Mouse (Mus musculus): Measurements from ENCODE around the gene Syne3.

Syne3 gene

DNA sequence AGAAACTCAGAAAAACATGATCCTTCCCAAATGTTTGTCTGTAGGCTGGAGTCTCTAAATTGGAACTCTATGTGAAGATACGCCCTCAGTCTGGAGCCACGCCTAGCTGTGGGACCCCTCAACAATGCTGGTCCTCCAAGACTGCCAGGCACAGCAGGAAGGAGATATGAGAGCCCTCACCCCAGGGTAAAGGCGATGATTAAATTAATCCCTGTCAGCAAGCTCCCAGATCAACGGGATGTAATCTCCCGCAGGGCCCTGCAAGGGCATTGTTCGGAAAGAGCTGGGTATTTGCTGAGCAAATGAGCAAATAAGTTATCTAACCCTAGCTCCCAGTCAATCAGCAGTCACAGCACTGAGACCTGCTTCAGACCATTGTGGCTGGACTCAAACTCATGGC, 11.1 kb downstream of the Syne3 start:
- no peak for DNase-seq

DNA sequence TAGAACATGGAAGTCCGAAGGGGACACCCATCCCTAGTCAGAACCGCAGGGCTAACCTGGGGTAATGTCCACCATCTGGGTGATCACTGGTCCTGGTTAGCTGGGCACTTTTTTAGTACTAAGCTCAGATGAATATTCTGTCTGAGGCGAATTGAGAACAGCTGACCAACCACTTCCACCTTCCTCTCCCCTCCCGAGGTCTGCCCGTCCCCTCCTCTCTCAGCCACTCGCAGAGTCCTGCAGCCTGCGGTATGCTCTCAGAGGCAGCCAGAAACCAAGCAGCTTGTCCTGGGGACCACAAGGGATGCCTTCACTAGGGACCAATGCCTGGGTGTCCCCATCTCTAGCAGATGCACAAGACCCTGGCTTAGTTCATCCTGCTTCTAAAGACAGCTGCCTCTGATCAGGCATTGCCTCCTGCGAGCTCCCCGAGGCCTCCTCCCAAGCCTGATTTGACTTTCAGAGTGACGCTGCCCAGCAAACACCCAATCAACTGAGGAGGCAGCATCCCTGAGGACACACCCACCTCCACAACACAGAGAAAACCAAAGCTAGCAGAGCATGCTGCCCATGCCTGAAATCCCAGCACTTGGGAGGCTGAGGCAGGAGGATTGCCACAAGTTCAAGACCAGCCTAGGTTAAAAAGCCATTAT, 11.8 kb downstream of the Syne3 start:
- DNase-seq = no peak

DNA sequence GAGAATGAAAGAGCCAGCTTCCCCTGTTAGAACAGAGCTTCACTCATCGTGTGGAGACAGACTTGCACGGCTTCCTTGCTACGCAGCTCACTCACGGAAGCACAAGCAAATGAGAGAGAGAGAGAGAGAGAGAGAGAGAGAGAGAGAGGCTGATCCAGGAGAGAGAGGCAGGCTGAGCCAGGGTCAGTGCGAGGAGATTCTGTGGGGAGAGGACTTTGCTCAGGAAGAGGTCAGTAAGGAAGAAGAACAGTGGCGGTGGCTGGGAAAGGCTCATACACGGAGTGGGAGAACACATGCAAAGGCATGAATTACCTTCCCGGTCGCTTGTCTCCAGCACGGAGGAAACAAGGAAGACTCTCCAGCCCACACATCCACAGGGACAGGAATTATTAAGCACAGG, 12.4 kb downstream of the Syne3 start:
- no peak for DNase-seq

DNA sequence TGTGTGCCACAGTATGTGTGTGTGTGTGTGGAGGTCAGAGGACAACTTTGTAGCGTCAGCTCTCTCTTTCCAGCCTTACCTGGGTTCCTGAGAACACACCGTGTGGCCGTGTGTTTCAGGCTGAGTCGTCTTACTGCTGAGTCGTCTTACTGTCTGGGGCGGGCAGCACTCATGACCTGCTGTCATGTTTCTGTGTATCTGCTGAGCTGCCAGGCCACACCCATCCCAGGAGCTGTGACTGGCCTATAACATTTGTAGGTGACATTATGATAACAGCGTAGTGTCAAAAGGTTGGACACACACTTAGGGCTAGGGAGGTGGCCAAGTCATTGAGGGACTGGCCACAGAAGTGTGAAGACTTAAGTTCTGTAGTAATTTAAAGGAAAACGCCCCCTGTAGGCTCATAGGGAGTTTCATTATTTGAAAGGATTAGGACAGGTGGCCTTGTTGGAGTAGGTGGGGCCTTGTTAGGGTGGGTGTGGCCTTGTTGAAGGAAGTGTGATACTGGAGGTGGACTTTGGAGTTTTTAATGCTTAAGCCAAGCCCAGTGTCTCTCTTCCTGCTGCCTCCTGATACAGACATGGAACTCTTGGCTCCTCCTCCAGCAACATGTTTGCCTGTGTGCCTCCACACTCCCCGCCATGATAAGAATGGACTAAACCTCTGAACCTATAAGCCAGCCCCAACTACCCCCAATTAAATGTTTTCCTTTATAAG, 13.4 kb downstream of the Syne3 start:
- DNase-seq = no peak

DNA sequence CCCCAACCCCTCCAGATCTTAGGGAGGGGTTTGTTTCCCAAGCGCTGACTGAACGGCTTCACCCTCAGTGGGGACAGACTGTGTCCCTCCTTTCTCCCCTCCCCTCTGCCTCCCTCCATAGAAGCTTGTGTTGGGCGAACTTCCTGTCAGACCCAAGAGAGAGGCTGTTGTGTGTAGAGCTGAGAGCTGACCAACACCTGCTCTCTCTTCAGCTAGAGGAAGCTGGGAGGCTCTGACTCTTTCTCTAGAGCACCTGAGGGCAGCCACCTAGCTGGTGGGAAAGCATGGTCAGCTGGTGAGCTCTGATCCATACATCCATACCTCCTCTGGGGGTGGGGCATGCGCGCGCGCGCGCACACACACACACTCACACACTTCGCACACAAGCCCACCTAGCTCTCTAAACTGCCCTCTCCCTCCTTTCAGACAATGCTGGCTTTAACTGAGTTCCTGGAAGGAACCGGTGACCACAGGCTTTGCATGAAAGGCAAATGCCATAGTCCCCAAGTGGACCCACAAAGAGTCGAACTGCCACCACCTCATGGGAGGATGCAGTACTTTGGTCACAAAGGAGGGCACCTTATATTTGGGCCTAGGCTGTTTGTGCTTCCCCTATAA, 14.2 kb downstream of the Syne3 start:
- no peak for DNase-seq

DNA sequence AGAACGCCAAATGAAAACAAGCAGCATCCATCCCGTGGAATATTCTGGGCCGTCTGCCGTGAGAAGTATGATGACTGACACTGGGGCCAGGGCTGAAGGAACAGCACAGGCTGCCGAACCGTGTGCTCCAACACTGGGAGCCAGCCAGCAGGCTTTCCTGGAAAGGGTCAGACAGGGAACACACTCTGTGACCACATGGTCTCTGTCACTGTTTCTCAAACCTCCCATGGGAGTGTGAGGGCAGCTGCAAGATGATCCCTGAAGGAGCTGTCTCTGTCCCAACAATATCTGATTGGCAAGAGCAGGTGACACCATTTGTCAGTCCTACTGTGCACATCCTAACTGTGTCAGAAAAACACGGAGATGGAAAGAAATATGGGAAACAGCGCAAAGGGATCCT, 16.8 kb downstream of the Syne3 start:
- peak in 1 of 2 experiments; percentile 54 for DNase-seq

DNA sequence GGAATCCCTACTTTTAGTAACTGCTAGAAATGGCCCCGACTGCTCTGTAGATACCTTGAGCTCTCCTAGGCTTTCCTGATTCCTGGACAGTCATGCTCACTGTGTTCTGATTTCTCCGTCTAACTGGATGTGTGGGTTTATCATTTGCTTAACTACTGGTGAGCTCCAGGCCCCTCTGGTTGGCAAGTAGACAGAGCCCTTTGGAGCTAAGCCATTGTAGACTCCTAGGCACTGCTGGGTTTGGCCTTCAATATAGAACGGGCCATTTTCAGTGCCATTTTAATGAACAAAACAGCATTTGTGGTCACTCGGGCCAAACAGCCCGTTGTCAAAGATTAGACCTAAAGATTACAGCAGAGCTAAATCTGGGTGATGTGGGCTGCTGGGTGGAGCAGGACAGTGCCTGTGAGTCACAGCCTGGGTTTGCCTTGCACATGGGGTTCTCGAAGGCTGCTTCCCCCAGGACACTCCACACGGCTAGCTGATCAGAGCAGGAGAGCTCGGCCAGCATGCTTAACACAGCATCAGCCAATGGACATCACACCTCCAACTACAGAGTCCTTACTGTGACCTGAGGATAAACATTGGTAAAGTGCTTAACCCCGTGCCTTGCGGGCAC, 17.4 kb downstream of the Syne3 start:
- DNase-seq = no peak

DNA sequence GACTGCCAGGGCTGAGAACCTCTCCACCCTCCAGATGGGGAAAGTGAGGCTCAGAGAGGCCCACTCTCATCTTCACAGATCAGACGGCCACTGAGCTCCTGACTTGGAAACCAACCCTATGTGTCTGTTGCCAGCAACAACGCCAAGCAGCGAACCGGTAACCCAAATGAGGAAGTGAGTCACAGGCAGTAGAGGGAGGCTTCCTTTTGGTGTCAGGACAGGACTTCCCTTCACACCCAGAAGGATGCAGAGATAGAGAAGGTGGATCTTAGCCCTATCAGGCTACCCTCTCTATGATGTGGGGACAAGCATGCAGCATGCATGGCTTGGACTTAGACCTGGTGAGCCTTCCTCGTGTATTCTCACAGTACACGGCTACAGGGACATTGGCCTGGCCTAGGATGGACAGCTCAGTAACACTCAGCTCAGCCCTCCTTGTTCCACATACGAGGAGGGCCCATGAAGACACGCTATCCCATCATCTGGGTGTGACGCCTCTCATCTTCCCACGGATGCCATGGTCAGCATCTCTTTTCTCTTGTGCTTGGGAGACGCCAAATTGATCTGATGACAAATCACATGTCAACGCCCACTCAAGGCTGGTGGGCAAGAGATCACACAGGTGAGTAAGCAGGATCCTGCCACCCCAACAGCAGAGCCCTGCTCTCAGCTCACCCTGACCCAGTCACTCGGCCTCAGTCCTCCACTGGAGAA, 18.7 kb downstream of the Syne3 start:
- no peak for DNase-seq

DNA sequence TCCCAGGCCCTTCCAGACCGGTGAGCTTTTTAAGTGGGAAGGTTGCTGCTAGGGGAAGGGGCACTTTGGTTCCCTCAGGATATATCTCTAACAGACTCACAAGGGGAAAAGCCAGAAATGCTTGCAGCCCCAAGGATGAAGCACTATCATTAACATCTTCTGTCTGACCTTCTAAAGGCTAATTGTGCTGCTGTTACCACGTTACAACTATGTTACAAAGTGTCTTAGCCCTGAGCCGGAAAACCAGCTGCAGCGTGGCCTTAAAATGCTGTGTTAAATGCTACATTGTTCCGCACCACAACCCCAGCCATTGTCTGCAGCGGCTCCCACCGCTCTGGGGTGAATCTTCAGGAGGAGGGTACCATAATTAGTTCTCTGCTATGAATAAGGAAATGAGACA, 21.7 kb downstream of the Syne3 start:
- no peak for DNase-seq

DNA sequence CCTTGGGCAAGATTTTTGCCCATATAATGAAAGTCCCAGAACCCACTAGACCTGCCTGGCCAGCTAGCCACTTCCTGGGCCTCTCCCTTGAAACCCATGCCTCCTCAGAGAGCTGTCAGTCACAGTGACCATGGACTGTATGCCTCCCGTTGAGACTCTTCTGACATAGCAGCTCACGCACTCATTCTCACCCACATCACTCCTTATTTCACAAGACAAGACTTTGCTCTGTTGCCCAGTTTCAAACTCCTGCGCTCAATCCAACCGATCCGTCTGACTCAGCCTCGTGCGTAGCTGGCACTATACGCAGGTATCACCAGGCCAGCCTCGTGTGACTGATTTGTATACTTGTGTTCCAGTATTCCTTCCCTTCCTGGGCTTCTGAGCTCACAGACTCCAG, 22.8 kb downstream of the Syne3 start:
- no peak for DNase-seq

DNA sequence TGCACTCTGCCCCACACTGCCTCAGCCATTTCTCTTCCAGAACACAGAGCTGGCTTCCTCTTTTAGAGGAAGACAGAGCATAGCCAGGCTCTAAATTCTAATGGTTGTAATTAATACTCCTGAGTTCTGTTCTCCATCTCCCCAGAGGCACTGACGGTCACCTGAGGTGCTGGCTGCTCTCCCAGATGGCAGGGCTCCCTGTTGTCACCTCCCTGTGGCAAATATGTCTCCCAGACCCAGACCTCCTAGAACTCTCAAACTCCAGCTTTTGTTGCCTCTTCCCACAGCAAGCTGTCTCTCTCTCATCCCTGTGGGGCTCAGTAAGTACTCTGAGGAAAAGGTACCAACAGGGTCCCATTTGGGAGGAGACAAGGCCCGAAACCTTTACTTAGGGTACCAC, 23.6 kb downstream of the Syne3 start:
- DNase-seq = no peak

DNA sequence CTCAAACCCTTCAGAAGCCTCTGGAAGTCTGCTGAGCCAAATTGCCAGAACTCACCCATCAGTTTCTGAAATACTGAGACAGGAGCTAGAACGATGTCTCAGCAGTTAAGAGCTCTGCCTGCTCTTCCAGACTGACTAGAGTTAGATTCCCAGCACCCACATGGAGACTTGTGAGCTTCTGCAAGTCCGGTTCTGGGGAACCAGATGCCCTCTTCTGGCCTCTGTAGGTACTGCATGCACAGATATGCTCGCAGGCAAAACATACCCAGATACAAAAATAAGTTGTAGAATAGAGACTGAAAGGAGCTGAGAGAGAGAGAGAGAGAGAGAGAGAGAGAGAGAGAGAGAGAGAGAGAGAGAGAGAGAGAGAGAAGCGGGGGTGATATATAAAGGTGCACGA, 24.5 kb downstream of the Syne3 start:
- DNase-seq = peak in 1 of 2 experiments; percentile 30

DNA sequence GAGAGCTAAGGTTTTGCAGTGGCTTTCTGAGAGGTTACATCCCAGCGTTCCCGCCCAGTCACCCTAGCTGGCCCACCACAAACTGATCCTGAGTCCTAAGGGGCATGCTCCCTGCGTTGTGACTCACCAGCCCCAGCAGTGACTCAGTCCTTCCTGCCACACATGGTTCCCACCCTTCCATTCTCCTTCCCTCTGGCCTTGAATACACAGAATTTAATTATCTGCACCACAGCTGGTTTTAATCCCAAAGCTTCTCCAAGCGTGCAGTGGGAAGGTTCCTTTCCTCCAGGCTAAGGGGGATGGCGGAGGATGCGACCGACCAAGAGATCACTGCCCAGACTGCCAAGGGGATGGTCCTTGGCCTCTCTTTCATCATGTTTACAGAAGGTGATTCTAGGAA, 26.1 kb downstream of the Syne3 start:
- DNase-seq = peak in 1 of 2 experiments; percentile 42

DNA sequence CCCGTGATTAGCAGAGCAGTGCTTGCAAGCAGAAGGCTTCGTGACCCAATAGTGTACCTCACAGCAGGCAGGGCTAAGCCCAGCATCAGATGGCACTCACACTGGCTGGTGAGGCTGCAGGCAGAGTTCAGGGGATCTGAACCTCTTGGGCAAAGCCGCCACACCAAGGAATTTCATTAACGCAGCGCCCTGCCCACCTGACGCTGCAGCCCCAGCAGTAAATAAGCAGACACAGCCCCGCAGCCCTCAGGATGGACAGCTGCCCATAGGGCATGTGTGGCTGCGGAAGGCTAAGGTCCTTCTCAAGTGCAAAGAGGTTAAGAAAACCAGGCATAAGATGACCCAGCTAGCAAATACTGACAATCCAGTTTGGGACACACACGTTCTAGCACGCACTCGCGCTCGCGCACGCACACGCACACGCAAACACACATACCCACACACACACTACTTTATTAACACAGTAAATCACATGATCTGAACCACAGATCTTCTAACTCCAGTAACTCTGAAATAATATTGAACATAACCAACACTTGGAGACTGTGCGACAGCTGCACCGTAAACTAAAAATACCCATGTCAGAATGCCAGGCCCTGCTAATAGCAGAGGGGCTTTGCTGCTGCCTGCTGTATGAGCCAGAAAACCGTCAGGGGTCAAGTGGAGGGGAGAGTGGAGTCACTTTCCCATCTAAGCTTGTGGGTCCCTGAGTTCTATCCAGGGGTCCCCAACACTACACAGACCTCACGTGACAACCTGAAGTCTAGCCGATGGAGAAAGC, 30.5 kb downstream of the Syne3 start:
- peak in 1 of 2 experiments; percentile 48 for DNase-seq

DNA sequence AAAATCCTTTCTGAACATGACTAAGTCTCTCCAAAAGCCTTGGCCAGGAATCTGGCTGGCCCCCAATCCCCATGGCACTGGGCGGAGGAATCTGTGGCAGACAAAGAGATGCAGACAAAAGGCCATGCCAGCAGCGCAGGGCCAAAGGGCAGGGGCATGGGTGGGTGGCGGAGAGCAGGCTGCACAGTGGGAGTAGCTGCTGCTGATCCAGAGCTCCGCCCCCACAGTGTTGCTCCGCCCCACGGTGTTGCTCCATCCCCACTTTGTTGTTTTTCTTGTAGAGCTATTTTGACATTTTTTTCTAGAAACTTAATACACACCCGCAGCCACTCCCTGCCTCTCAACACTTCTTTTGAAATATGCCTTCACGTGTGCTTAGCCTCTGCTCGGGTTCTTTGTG, 31.2 kb downstream of the Syne3 start:
- DNase-seq = peak; percentile 63 to 77

DNA sequence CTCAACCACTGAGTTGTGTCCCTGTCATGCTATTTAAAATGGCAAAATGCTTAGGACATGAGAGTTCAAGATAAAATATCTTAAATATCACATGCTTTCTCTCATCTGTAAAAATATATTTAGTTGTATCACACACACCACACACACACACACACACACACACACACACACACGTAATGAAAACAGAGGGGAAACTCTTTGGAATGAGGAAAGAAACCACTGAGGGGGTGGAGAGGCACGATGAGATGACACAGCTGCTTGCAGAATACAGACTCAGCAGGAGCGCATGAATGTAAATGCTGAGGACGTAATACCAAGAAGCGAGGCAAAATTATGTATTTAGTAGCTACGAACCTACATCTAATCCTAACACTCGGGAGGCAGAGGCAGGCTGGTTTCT, 32.7 kb downstream of the Syne3 start:
- peak; percentile 40 to 48 for DNase-seq

DNA sequence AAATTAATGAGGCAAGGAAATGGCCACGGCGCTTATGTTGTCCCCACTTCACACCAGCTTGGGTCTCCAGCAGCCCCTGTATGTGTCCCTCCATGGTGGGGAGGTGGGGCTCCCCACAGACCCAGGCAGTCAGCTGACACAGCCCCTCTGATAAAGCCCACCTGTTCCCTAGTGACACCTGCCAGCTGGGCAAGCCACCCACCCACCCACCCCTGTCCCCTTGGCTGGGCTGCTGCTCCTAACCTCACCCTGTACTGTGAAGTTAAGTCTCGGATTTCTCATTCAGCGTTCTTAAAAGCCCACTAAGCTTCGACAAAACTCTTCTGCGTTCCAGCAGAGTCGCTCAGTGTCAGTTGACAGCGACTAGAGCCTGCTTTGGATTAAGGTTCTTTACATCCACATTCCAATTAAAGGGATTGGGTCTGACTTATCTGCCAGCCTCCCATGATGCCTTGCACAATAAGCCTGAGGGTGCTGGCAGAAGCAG, 33.2 kb downstream of the Syne3 start:
- no peak for DNase-seq

DNA sequence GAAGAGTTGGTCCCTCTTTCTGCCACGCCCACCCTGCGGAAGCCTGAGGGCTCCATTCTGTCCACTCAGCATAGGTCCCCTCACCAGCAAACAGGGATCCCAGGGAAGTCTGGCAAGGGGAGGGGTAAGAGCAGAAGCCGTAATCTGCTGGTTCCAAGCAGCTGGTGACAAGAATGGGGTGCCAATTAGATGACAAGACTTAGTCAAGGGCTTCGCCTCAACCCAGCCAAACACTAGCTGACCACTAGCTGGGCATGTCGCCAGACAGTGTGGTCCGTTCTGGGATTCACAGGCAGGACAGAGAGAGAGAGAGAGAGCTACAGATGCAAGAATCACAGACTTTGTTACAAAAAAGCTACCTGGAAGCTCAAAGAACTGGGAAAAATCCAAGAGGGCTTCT, 36.7 kb downstream of the Syne3 start:
- DNase-seq = no peak

DNA sequence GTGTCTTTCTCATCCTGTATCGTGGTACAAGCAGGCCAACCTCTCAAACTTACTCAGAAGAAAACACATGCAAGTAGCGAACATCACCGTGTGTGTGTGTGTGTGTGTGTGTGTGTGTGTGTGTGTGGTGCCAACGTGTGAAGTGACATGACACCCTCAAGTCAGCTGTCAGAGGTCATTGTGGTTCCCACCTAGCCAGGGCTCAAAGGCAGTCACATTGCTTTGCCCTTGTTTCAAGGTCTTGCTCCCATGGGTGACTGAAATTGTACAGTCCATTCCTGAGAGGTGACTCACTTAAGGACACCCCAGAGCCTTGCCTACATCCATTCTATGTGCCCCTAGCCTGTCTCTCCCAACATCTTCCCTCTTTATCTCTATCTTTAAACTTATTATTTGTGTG, 40.0 kb downstream of the Syne3 start:
- DNase-seq = no peak

DNA sequence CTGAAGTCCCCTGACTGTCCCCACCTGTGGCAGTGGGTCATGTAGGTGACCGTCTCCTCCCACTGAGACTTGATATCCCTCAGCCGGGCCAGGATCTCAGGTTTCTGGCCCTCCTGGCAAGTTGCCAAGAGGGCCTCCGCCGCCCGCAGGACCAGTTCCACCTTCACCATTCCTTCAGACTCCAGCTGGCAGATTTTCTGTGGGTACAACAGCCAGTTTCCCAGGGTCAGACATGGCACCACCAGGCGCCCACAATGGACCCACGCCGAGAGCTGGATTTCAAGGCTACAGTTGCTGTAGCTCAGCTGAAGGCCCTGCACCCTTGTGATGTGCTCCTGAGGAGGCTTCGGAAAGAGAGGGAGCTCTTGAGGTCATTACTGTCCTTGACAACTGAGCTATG, 40.4 kb downstream of the Syne3 start:
- DNase-seq = no peak

DNA sequence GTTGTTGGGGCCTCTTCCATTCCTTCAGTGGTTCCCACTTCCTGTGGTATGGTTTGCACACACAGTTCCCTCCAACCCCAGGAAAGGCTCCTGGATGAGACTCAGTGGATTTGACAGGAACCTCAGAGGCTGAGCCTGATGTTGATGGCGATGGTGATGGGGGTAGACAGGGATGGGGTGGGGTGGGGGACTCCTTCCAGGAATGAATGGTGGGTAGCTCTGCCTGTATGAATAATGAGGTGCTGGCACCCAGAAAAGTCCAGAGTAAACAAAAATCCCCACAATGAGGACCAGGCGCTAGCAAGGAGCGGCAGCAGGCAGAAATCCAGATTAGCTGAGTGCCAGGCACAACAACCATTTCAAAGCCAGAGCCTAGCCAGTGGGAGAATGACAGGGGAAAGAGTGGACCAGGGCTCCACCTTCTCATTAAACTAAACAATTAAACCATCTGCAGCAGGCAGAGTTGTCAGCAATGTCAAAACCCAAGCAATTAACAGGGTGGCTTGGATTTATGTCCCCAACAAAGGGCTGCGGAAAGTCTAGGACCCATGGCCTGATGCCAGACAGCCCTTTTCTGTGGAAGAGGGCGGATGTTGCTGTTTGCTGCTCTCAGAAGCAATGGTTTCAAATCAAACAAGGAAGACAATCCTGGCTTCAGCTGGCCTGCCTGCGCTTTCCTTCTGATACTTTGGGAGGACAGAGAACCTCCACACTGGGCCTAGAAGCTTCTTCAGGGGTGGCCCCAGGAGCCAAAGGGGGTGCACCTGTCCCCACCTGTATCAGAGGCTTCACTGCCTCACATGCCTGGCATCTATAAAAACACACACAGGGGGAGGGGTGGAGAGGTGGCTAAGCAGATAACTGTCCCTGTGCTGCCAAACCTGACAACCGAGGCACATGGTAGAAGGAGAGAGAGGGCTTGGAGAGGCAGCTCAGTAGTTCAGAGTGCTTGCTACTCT, 44.4 kb downstream of the Syne3 start:
- DNase-seq = peak; percentile 79 to 85

Data from kidney, postnatal 4 days (tissue).